Mouse (Mus musculus): ENCODE measurements at regions not wholly inside any gene's neighbourhood (a gene's known extent, or its start where the extent isn't known, plus 50 kb on each side); places are given as distances from the start of the nearest gene placed in this dataset.

GRCm38 (mm10) chr8:97866148-97866547, 1550.1 kb downstream of the Cdh8 start:
- no peak for DNase-seq (ENCODE audit: low read depth)
- TF ChIP-seq POLR2A (IDR thresholded peaks at IDR 0.05; ENCODE audit: borderline replicate concordance, extremely low read depth, insufficient read depth, insufficient read length, poor library complexity, severe bottlenecking), result no peak
- no peak for TF ChIP-seq CTCF (IDR thresholded peaks at IDR 0.05; ENCODE audit: borderline replicate concordance, extremely low read depth, insufficient read depth, insufficient read length)

DNA sequence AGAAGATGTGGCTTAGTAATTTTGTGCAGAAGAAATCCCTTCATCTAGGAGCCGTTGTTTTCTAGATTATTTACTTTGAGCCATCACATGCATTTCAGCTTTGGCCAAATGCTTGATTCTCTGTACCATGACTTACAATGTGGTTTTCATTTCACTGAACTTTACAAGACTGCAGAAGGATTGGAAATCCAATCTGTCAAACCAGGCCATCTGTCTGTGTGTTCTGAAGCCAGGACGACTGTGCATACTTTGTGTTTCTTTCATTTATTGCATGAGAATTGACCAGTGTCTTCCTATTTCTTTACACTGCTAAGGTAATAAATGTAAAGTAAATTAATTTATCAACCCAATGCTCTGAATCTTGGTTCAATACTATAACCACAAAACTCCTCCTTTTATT, 1554.8 kb downstream of the Cdh8 start:
- peak; percentile 53 for DNase-seq (ENCODE audit: low read depth)
- TF ChIP-seq POLR2A (IDR thresholded peaks at IDR 0.05; ENCODE audit: borderline replicate concordance, extremely low read depth, insufficient read depth, insufficient read length, poor library complexity, severe bottlenecking), result no peak
- TF ChIP-seq CTCF (IDR thresholded peaks at IDR 0.05; ENCODE audit: borderline replicate concordance, extremely low read depth, insufficient read depth, insufficient read length), result no peak

DNA sequence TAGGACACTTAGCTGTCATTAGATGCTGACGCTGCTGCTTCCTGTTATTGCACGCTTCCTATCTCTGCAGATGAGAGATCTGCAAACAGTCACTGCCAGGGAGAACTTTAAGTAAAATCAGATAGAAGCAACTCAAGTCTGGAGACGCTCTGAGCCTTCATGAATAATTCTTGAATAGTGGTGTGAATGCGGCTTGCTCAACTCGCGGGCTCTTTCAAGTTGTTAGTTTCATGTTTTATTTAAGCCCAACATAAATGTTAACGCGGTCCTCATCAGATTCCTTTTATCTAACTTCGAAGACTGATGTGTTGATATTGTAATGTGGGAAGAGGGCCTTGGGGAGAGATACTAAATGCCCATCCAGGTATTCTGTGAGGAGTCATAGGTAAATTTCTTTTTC, 1556.1 kb downstream of the Cdh8 start:
- TF ChIP-seq POLR2A (IDR thresholded peaks at IDR 0.05; ENCODE audit: borderline replicate concordance, extremely low read depth, insufficient read depth, insufficient read length, poor library complexity, severe bottlenecking) (no peak), CTCF (IDR thresholded peaks at IDR 0.05; ENCODE audit: borderline replicate concordance, extremely low read depth, insufficient read depth, insufficient read length) (no peak)
- DNase-seq (ENCODE audit: low read depth), result peak; percentile 64

- TF ChIP-seq CTCF (IDR thresholded peaks at IDR 0.05; ENCODE audit: borderline replicate concordance, extremely low read depth, insufficient read depth, insufficient read length), result no peak
- no peak for TF ChIP-seq POLR2A (IDR thresholded peaks at IDR 0.05; ENCODE audit: borderline replicate concordance, extremely low read depth, insufficient read depth, insufficient read length, poor library complexity, severe bottlenecking)
These were observed 1559.0 kb downstream of the Cdh8 start for GRCm38 (mm10) chr8:97857252-97857651.

More at GRCm38 (mm10) chr8:97857252-97857651, 1559.0 kb downstream of the Cdh8 start:
- peak; percentile 61 for DNase-seq (ENCODE audit: low read depth)
